Mouse (Mus musculus): ENCODE data around the gene Fbln1. TPM values are rescaled to one million over a fixed set of nuclear protein-coding genes. Genes with fewer than 3 reads are reported as not detected.
A peak's percentile ranks its signal among the peaks of the same experiment; 100 is the strongest.

Fbln1 gene
- total RNA-seq, 2 experiments from 2014 or later = 10.8 to 18.3 TPM

GRCm38 (mm10) chr15:85204383-85204782, 1.4 kb upstream of the Fbln1 start:
- DNase-seq (ENCODE audit: low spot score in 2 of 2) = no peak

GRCm38 (mm10) chr15:85206703-85207075, 940 bp downstream of the Fbln1 start:
- no peak for DNase-seq (ENCODE audit: low spot score in 2 of 2)

- DNase-seq (ENCODE audit: low spot score in 2 of 2) = peak in 1 of 2 experiments; percentile 62
Observed at GRCm38 (mm10) chr15:85207081-85207480, 1.3 kb downstream of the Fbln1 start.

GRCm38 (mm10) chr15:85207763-85208162, 2.0 kb downstream of the Fbln1 start:
- peak in 1 of 2 experiments; percentile 72 for DNase-seq (ENCODE audit: low spot score in 2 of 2)

- DNase-seq (ENCODE audit: low spot score in 2 of 2) = no peak
Observed at GRCm38 (mm10) chr15:85208332-85208731, 2.6 kb downstream of the Fbln1 start.

GRCm38 (mm10) chr15:85209341-85209740, 3.6 kb downstream of the Fbln1 start:
- no peak for DNase-seq (ENCODE audit: low spot score in 2 of 2)

GRCm38 (mm10) chr15:85210686-85211085, 4.9 kb downstream of the Fbln1 start:
- no peak for DNase-seq (ENCODE audit: low spot score in 2 of 2)

GRCm38 (mm10) chr15:85211101-85211760, 5.5 kb downstream of the Fbln1 start:
- DNase-seq (ENCODE audit: low spot score in 2 of 2) = no peak

- DNase-seq (ENCODE audit: low spot score in 2 of 2) = no peak
Observed at GRCm38 (mm10) chr15:85216069-85216813, 10.5 kb downstream of the Fbln1 start.

- DNase-seq (ENCODE audit: low spot score in 2 of 2) = no peak
Observed at GRCm38 (mm10) chr15:85218617-85219265, 13.0 kb downstream of the Fbln1 start.

GRCm38 (mm10) chr15:85220371-85220770, 14.6 kb downstream of the Fbln1 start:
- DNase-seq (ENCODE audit: low spot score in 2 of 2) = no peak

- no peak for DNase-seq (ENCODE audit: low spot score in 2 of 2)
Observed at GRCm38 (mm10) chr15:85221115-85221854, 15.5 kb downstream of the Fbln1 start.

GRCm38 (mm10) chr15:85225693-85226092, 19.9 kb downstream of the Fbln1 start:
- no peak for DNase-seq (ENCODE audit: low spot score in 2 of 2)

GRCm38 (mm10) chr15:85226841-85227240, 21.1 kb downstream of the Fbln1 start:
- DNase-seq (ENCODE audit: low spot score in 2 of 2) = no peak

- DNase-seq (ENCODE audit: low spot score in 2 of 2) = no peak
Observed at GRCm38 (mm10) chr15:85228568-85228967, 22.8 kb downstream of the Fbln1 start.

- no peak for DNase-seq (ENCODE audit: low spot score in 2 of 2)
Observed at GRCm38 (mm10) chr15:85229960-85230535, 24.3 kb downstream of the Fbln1 start.

GRCm38 (mm10) chr15:85230613-85231012, 24.9 kb downstream of the Fbln1 start:
- no peak for DNase-seq (ENCODE audit: low spot score in 2 of 2)

- peak; percentile 42 to 51 for DNase-seq (ENCODE audit: low spot score in 2 of 2)
Observed at GRCm38 (mm10) chr15:85231443-85232255, 25.9 kb downstream of the Fbln1 start.

- no peak for DNase-seq (ENCODE audit: low spot score in 2 of 2)
Observed at GRCm38 (mm10) chr15:85232256-85232535, 26.4 kb downstream of the Fbln1 start.

- DNase-seq (ENCODE audit: low spot score in 2 of 2) = no peak
Observed at GRCm38 (mm10) chr15:85232543-85233250, 26.9 kb downstream of the Fbln1 start.
